In the genomic region with DNA sequence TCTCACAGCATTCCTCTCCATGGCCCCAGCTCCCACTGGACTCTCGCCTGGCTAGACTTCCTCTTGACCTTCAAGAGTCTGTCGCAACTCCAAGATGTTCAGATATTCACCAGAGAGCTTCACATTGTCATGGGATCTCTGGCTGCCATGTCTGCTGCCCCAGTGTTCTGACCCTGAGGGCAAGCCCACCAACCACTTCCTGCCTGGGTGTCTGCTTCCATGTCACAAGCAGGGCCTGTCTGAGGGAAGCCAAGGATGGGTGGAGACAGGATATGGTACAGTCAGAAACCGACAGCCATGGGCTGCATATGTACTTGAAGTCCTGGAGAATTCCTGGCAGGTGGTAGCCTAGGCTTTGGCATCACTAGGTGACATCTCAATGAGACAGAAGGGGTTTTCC, we compare ENCODE assay signal across 18 mouse cellular contexts.
DNase-seq lines count a peak whose midpoint lies in the region; ATAC-seq lines count a peak whose summit lies in the region.
"Had no signal": no experiment of that assay in that cellular context is flagged by ENCODE, and none has a peak within 500 bp of the region (broad histone marks: within the 10 kb centered on the region; RNA-seq: fewer than 3 reads in every experiment).

No protein-coding gene starts in this region.

- intact Hi-C loops in heart, postnatal 10 days (cut with DNase I) = no loop called here

- DNase-seq in heart, adult 11 months = peak; percentile 93
- DNase-seq in heart, adult 18-20 months = no peak
- DNase-seq in CD4-positive, CD25-positive, alpha-beta regulatory T cell, adult 2 months (ENCODE audit: low read depth, low spot score) = peak; percentile 22
- DNase-seq in induced T-regulatory cell, adult 2 months (ENCODE audit: low read depth) = peak; percentile 7
- DNase-seq in right cerebral cortex, postnatal 4 days = no peak
- DNase-seq in heart, postnatal 10 days = no peak
- DNase-seq: adrenal gland, postnatal 10 days; B cell, adult 2 months; cerebellum, adult 9-11 months; embryo, embryonic 11 days; heart, postnatal 14 days; kidney, adult 9 months; liver, embryonic 13.5 days had no signal

- ATAC-seq in megakaryocyte progenitor cell, adult 5-6 weeks (replicated peaks; ENCODE audit: poor library complexity) = peak; percentile 62
- ATAC-seq in frontal cortex, adult (ENCODE audit: low TSS enrichment) = no peak
- ATAC-seq: forebrain, embryonic 14.5 days; hindbrain, postnatal 0 days; midbrain, embryonic 15.5 days had no signal

Comparison
In these comparisons a context has a peak if more than half of its experiments do, and no peak if none do; other contexts are left out.
1. DNase-seq: peak in heart, adult 11 months (single experiment), CD4-positive, CD25-positive, alpha-beta regulatory T cell, adult 2 months (single experiment) and induced T-regulatory cell, adult 2 months (single experiment); none in heart, adult 18-20 months (0 of 2), right cerebral cortex, postnatal 4 days (single experiment) and heart, postnatal 10 days (0 of 2).